Mouse (Mus musculus): ENCODE data around the gene Jup.

Jup gene

GRCm38 (mm10) chr11:100397600-100398389 is at the start of gene Jup:
Gene Jup, minus strand, starts transcription at chr11:100397763.
- peak; percentile 100 for DNase-seq

GRCm38 (mm10) chr11:100442625-100443024 is 45.1 kb upstream of the Jup start:
- no peak for DNase-seq

GRCm38 (mm10) chr11:100441797-100442196 is 44.2 kb upstream of the Jup start, which contains the start of the genes Nt5c3b and Klhl10:
Gene Nt5c3b, minus strand, starts transcription at chr11:100441808.
Gene Klhl10, plus strand, starts transcription at chr11:100441917.
- no peak for DNase-seq

GRCm38 (mm10) chr11:100440691-100441522 is 43.3 kb upstream of the Jup start:
- DNase-seq: peak; percentile 92

- no peak for DNase-seq
These were observed 40.3 kb upstream of the Jup start for GRCm38 (mm10) chr11:100437901-100438300.

GRCm38 (mm10) chr11:100435678-100436246 is 38.2 kb upstream of the Jup start:
- DNase-seq: no peak

- peak; percentile 59 for DNase-seq
These were observed 34.4 kb upstream of the Jup start for GRCm38 (mm10) chr11:100432002-100432401.

- DNase-seq: no peak
These were observed 32.5 kb upstream of the Jup start for GRCm38 (mm10) chr11:100430052-100430451.

GRCm38 (mm10) chr11:100428612-100429199 is 31.1 kb upstream of the Jup start:
- no peak for DNase-seq

- no peak for DNase-seq
These were observed 29.3 kb upstream of the Jup start for GRCm38 (mm10) chr11:100426820-100427219.

GRCm38 (mm10) chr11:100425851-100426250 is 28.3 kb upstream of the Jup start:
- peak; percentile 92 for DNase-seq

GRCm38 (mm10) chr11:100423836-100424235 is 26.3 kb upstream of the Jup start:
- DNase-seq: no peak

- no peak for DNase-seq
These were observed 24.0 kb upstream of the Jup start for GRCm38 (mm10) chr11:100421537-100421936.

- DNase-seq: peak; percentile 55
These were observed 17.6 kb upstream of the Jup start, which contains the start of gene Fkbp10 for GRCm38 (mm10) chr11:100414914-100415822. Gene Fkbp10, plus strand, starts transcription at chr11:100415697.

GRCm38 (mm10) chr11:100414021-100414913 is 16.7 kb upstream of the Jup start, which contains the start of gene P3h4:
Gene P3h4, minus strand, starts transcription at chr11:100414836.
- peak; percentile 89 for DNase-seq

GRCm38 (mm10) chr11:100413541-100413940 is 16.0 kb upstream of the Jup start:
- no peak for DNase-seq

GRCm38 (mm10) chr11:100411736-100412135 is 14.2 kb upstream of the Jup start:
- no peak for DNase-seq

GRCm38 (mm10) chr11:100409686-100410085 is 12.1 kb upstream of the Jup start:
- peak; percentile 47 for DNase-seq

- no peak for DNase-seq
These were observed 11.4 kb upstream of the Jup start for GRCm38 (mm10) chr11:100408835-100409462.

Measured in lung, postnatal 36 days (tissue).